Mouse (Mus musculus) stomach, embryonic 15.5 days (tissue): ENCODE measurements at regions not wholly inside any gene's neighbourhood (a gene's known extent, or its start where the extent isn't known, plus 50 kb on each side); places are given as distances from the start of the nearest gene placed in this dataset.
A peak's percentile ranks its signal among the peaks of the same experiment; 100 is the strongest.

ENCODE experiments used
- ATAC-seq: fragments of 200-750 bp; cut with Nextera tagmentation; 2 replicates; pipeline ENCODE4 v1.8.0; 2017; ENCODE audit warnings: low read depth, moderate number of reproducible peaks, moderate TSS enrichment; ENCODE audit not compliant: insufficient read depth, low FRiP score
- H3K27ac ChIP-seq: fragments of 300-500 bp; sonication (generic); 2 replicates; pipeline ENCODE4 v1.5.1; 2015; ENCODE audit warnings: mild to moderate bottlenecking, inconsistent platforms
- H3K27me3 ChIP-seq: fragments of 300-500 bp; sonication (generic); replicated peaks from 2 replicates; pipeline ENCODE4 v1.6.1; 2015; ENCODE audit warnings: inconsistent platforms
- H3K36me3 ChIP-seq: fragments of 300-500 bp; sonication (generic); 2 replicates; pipeline ENCODE4 v1.6.1; 2015; ENCODE audit warnings: inconsistent platforms
- H3K4me1 ChIP-seq: fragments of 300-500 bp; sonication (generic); 2 replicates; pipeline ENCODE4 v1.6.1; 2015; ENCODE audit warnings: inconsistent platforms
- H3K4me2 ChIP-seq: fragments of 300-500 bp; sonication (generic); 2 replicates; pipeline ENCODE4 v1.6.1; 2015; ENCODE audit warnings: mild to moderate bottlenecking, inconsistent platforms
- H3K4me3 ChIP-seq: fragments of 300-500 bp; sonication (generic); replicated peaks from 2 replicates; pipeline ENCODE4 v1.5.1; 2015; ENCODE audit warnings: inconsistent platforms
- H3K9ac ChIP-seq: fragments of 300-500 bp; sonication (generic); 2 replicates; pipeline ENCODE4 v1.6.1; 2015; ENCODE audit warnings: inconsistent platforms
- H3K9me3 ChIP-seq: fragments of 300-500 bp; sonication (generic); 2 replicates; pipeline ENCODE4 v1.6.1; 2016; ENCODE audit warnings: inconsistent platforms
- WGBS: fragments of 180-500 bp; shearing (Covaris S2); methylation state at CpG from one replicate; pipeline ENCODE4 v1.1.7; 2015; 5-methylcytosine and 5-hydroxymethylcytosine counted together

- 4% methylated on average over 13 of the region's 13 CpGs for WGBS
Measured at GRCm38 (mm10) chr15:61157543-61157942, 234.7 kb upstream of the A1bg start.

GRCm38 (mm10) chr15:61155530-61155929 is 232.7 kb upstream of the A1bg start:
- Histone ChIP-seq H3K4me1 (no peaks in the 10 kb centered on the region), H3K9ac (no peak overlapping the region), H3K9me3 (no peaks in the 10 kb centered on the region), H3K36me3 (no peaks in the 10 kb centered on the region), H3K27me3 (no peaks in the 10 kb centered on the region), H3K4me3 (no peak overlapping the region), H3K4me2 (no peak overlapping the region), H3K27ac (no peak overlapping the region)
- 48% methylated on average over 7 of the region's 7 CpGs for WGBS
- no peak for ATAC-seq

More at GRCm38 (mm10) chr15:61157543-61157942, 234.7 kb upstream of the A1bg start:
- no peaks in the 10 kb centered on the region for H3K36me3 ChIP-seq
- no peaks in the 10 kb centered on the region for H3K4me1 ChIP-seq
- no peaks in the 10 kb centered on the region for H3K27me3 ChIP-seq
- H3K9ac ChIP-seq = no peak overlapping the region
- no peaks in the 10 kb centered on the region for H3K9me3 ChIP-seq
- peak overlapping the region; percentile 37 for H3K4me3 ChIP-seq
- peak overlapping the region; percentile 61 for H3K4me2 ChIP-seq
- no peak for ATAC-seq
- H3K27ac ChIP-seq = peak overlapping the region; percentile 42; the same call in 1 of the 2 replicates

- no peak overlapping the region for H3K9ac ChIP-seq
- no peak for ATAC-seq
- no peaks in the 10 kb centered on the region for H3K9me3 ChIP-seq
- 71% methylated on average over 12 of the region's 12 CpGs for whole genome bisulfite sequencing
- H3K27ac ChIP-seq = no peak overlapping the region
- H3K4me2 ChIP-seq = no peak overlapping the region
- no peak overlapping the region for H3K4me3 ChIP-seq
- no peaks in the 10 kb centered on the region for H3K36me3 ChIP-seq
- no peaks in the 10 kb centered on the region for H3K27me3 ChIP-seq
- H3K4me1 ChIP-seq = no peaks in the 10 kb centered on the region
Measured at GRCm38 (mm10) chr15:61154166-61154565, 231.4 kb upstream of the A1bg start.

GRCm38 (mm10) chr15:61142851-61143250 is 220.0 kb upstream of the A1bg start:
- 77% methylated on average over 3 of the region's 3 CpGs for WGBS
- H3K9ac ChIP-seq = no peak overlapping the region
- H3K4me2 ChIP-seq = no peak overlapping the region
- ATAC-seq = no peak
- H3K36me3 ChIP-seq = no peaks in the 10 kb centered on the region
- H3K9me3 ChIP-seq = no peaks in the 10 kb centered on the region
- no peaks in the 10 kb centered on the region for H3K4me1 ChIP-seq
- no peak overlapping the region for H3K27ac ChIP-seq
- no peaks in the 10 kb centered on the region for H3K27me3 ChIP-seq
- no peak overlapping the region for H3K4me3 ChIP-seq

- ATAC-seq = no peak
- Histone ChIP-seq H3K9me3 (no peaks in the 10 kb centered on the region), H3K4me2 (no peak overlapping the region), H3K36me3 (no peaks in the 10 kb centered on the region), H3K9ac (no peak overlapping the region), H3K27me3 (no peaks in the 10 kb centered on the region), H3K4me1 (no peaks in the 10 kb centered on the region), H3K4me3 (no peak overlapping the region), H3K27ac (no peak overlapping the region)
- 75% methylated on average over 5 of the region's 5 CpGs for WGBS
Measured at GRCm38 (mm10) chr15:61139151-61139550, 216.3 kb upstream of the A1bg start.

GRCm38 (mm10) chr15:61136781-61137180 is 214.0 kb upstream of the A1bg start:
- Histone ChIP-seq H3K4me2 (no peak overlapping the region), H3K9me3 (no peaks in the 10 kb centered on the region), H3K27ac (no peak overlapping the region), H3K4me1 (no peaks in the 10 kb centered on the region), H3K36me3 (no peaks in the 10 kb centered on the region), H3K4me3 (no peak overlapping the region), H3K9ac (no peak overlapping the region), H3K27me3 (no peaks in the 10 kb centered on the region)
- no peak for ATAC-seq
- WGBS = 83% methylated on average over 2 of the region's 2 CpGs

- no peaks in the 10 kb centered on the region for H3K9me3 ChIP-seq
- no peaks in the 10 kb centered on the region for H3K27me3 ChIP-seq
- 0 out of 2 replicates have a peak, but pooled peaks have one; percentile 14 for ATAC-seq
- no peaks in the 10 kb centered on the region for H3K36me3 ChIP-seq
- 54% methylated on average over 1 of the region's 1 CpGs for WGBS
- no peak overlapping the region for H3K27ac ChIP-seq
- H3K4me1 ChIP-seq = no peaks in the 10 kb centered on the region
- no peak overlapping the region for H3K9ac ChIP-seq
- no peak overlapping the region for H3K4me2 ChIP-seq
- H3K4me3 ChIP-seq = no peak overlapping the region
Measured at GRCm38 (mm10) chr15:61133316-61133715, 210.5 kb upstream of the A1bg start.

- Histone ChIP-seq H3K9me3 (no peaks in the 10 kb centered on the region), H3K27ac (no peak overlapping the region), H3K4me1 (no peaks in the 10 kb centered on the region), H3K4me2 (no peak overlapping the region), H3K36me3 (no peaks in the 10 kb centered on the region), H3K4me3 (no peak overlapping the region), H3K27me3 (no peaks in the 10 kb centered on the region), H3K9ac (no peak overlapping the region)
- no peak for ATAC-seq
- 44% methylated on average over 2 of the region's 2 CpGs for WGBS
Measured at GRCm38 (mm10) chr15:61127971-61128370, 205.2 kb upstream of the A1bg start.

- no peak overlapping the region for H3K9ac ChIP-seq
- ATAC-seq = peak; percentile 31; the same call in 1 of the 2 replicates
- H3K9me3 ChIP-seq = no peaks in the 10 kb centered on the region
- no peak overlapping the region for H3K4me2 ChIP-seq
- no peaks in the 10 kb centered on the region for H3K36me3 ChIP-seq
- no peak overlapping the region for H3K27ac ChIP-seq
- no peaks in the 10 kb centered on the region for H3K27me3 ChIP-seq
- H3K4me1 ChIP-seq = no peaks in the 10 kb centered on the region
- no peak overlapping the region for H3K4me3 ChIP-seq
Measured at GRCm38 (mm10) chr15:61127130-61127529, 204.3 kb upstream of the A1bg start.

- ATAC-seq = no peak
- Histone ChIP-seq H3K9me3 (no peaks in the 10 kb centered on the region), H3K4me1 (no peaks in the 10 kb centered on the region), H3K9ac (no peak overlapping the region), H3K4me3 (no peak overlapping the region), H3K36me3 (no peaks in the 10 kb centered on the region), H3K4me2 (no peak overlapping the region), H3K27ac (no peak overlapping the region), H3K27me3 (no peaks in the 10 kb centered on the region)
- WGBS = 14% methylated on average over 1 of the region's 1 CpGs
Measured at GRCm38 (mm10) chr15:61116912-61117311, 194.1 kb upstream of the A1bg start.

- Histone ChIP-seq H3K36me3 (no peaks in the 10 kb centered on the region), H3K9me3 (no peaks in the 10 kb centered on the region), H3K4me1 (no peaks in the 10 kb centered on the region), H3K4me2 (no peak overlapping the region), H3K9ac (no peak overlapping the region), H3K27ac (0 out of 2 replicates have a peak overlapping the region, but pooled peaks have one; percentile 9), H3K27me3 (no peaks in the 10 kb centered on the region), H3K4me3 (no peak overlapping the region)
- ATAC-seq = no peak
- 31% methylated on average over 4 of the region's 4 CpGs for WGBS
Measured at GRCm38 (mm10) chr15:61109429-61110128, 186.8 kb upstream of the A1bg start.

- Histone ChIP-seq H3K9ac (no peak overlapping the region), H3K27ac (no peak overlapping the region), H3K4me1 (no peaks in the 10 kb centered on the region), H3K36me3 (no peaks in the 10 kb centered on the region), H3K9me3 (no peaks in the 10 kb centered on the region), H3K4me2 (no peak overlapping the region), H3K4me3 (no peak overlapping the region), H3K27me3 (no peaks in the 10 kb centered on the region)
- ATAC-seq = no peak
- whole genome bisulfite sequencing = 67% methylated on average over 2 of the region's 2 CpGs
Measured at GRCm38 (mm10) chr15:61108957-61109356, 186.1 kb upstream of the A1bg start.
